Mouse (Mus musculus): ENCODE results near the gene Ppp1r1c. TPM values are rescaled to one million over a fixed set of nuclear protein-coding genes. Genes with fewer than 3 reads are reported as not detected.
"Not testable (repeated sequence)": the region's sequence is repeated elsewhere in the genome, so short reads cannot be mapped to it uniquely, and the experiment has no call there.

The Ppp1r1c gene
- total RNA-seq, 2 experiments from 2014 or later, result 0.37 TPM; not detected in 1

DNA sequence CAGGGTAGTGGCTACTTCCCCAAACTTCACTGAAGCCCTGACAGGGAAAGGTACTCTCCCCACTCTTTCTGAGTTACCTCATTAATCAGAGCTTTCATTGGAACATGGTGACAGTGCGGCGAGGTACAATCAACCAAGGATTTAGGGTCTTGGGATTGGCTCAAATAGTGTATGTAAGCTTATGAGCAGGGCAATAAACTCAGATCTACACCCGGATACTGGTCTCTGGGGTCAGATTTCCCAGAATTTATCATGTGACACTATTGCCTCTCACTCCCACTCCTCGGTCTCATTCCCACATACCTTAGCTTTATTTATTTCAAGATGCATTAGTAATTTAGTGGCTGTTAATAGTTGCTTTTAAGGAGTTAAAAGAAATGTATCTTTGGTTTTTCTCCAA is 118.3 kb downstream of the Ppp1r1c start:
- DNase-seq (ENCODE audit: low spot score in 2 of 2), result no peak
- Histone ChIP-seq H3K4me3 (no peak overlapping the region), H3K27ac (no peak overlapping the region)
- no peak for TF ChIP-seq CTCF (conservative IDR thresholded peaks at IDR 0.05)

DNA sequence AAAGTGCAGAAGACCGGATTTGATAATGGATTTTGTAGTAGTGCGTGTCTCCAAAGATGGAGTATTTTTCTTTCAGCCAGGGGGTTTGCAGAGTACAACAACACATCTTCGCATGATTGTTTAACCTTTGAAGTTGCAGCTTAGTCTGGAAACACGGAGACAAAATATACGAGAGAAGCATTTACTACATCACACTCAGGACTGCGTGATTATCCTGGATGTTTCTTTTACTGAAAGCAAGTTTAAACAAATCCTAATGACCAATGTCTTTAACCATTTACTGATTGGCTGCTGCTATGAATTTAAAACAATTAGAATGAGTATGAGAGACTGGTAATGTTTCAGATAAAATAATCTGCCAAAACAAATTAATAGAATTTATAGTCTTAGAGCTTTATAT is 131.5 kb downstream of the Ppp1r1c start:
- TF ChIP-seq CTCF (conservative IDR thresholded peaks at IDR 0.05), result no peak
- Histone ChIP-seq H3K4me3 (no peak overlapping the region), H3K27ac (no peak overlapping the region)
- no peak for DNase-seq (ENCODE audit: low spot score in 2 of 2)

DNA sequence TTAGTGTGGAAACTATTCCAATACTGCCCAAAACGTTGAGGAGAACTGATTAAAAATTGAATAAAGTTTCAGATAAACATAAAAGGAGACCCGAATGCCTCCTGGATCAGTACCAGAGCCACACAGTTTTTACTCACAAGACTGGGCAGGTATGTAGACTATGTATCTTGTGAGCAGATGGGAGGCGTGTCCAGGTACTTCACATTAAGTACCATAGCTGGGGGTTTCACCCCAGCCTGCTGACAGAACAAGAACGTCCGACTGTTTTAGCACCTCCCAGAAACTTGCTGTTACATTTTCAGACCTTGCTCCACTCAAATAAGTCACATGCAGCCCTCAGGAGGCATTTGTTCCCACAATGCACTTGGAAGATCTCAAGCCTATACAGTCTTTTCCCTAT is 131.9 kb downstream of the Ppp1r1c start:
- no peak for TF ChIP-seq CTCF (conservative IDR thresholded peaks at IDR 0.05)
- no peak for DNase-seq (ENCODE audit: low spot score in 2 of 2)
- Histone ChIP-seq H3K4me3 (no peak overlapping the region), H3K27ac (no peak overlapping the region)

DNA sequence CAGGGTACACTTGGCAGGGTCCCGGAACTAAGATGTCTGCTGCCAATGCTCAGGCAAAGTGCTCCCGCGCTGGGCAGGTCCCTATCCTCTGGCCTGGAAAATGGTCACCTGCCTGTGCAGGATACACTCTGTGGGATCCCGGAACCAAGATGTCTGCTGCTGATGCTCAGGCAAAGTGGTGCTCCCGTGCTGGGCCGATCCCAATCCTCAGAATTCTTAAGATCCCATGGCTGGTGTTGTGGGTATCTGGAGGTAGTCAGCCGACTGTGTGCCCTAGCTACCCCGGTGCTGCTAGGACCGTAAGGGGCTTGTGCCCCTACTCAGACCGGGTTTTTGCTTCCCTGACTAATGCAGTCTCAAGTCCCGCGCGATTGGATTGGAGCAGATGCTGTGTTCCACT is 139.8 kb downstream of the Ppp1r1c start:
- H3K4me3 ChIP-seq; DNase-seq (ENCODE audit: low spot score in 2 of 2); H3K27ac ChIP-seq: not testable (repeated sequence)

DNA sequence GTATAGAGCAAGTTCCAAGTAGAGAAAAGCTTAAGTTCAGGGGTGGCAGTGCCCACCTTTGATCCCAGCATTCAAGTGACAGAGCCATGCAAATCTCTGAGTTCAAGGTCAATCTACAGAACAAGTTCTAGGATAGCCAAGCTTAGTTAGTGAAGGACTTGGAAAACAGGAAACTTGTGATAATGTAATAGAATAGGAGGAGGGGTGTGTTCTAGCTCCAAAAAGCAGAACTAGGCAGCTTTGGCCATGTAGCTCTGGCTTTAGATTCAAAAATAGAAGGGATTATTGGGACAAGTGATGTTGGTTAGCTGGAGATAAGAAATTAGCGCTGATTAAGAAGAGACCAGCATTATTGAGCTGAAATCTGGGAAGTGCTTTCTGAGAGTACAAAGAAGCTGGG is 149.3 kb downstream of the Ppp1r1c start:
- TF ChIP-seq CTCF (conservative IDR thresholded peaks at IDR 0.05), result no peak
- Histone ChIP-seq H3K27ac (no peak overlapping the region), H3K4me3 (no peak overlapping the region)
- no peak for DNase-seq (ENCODE audit: low spot score in 2 of 2)

DNA sequence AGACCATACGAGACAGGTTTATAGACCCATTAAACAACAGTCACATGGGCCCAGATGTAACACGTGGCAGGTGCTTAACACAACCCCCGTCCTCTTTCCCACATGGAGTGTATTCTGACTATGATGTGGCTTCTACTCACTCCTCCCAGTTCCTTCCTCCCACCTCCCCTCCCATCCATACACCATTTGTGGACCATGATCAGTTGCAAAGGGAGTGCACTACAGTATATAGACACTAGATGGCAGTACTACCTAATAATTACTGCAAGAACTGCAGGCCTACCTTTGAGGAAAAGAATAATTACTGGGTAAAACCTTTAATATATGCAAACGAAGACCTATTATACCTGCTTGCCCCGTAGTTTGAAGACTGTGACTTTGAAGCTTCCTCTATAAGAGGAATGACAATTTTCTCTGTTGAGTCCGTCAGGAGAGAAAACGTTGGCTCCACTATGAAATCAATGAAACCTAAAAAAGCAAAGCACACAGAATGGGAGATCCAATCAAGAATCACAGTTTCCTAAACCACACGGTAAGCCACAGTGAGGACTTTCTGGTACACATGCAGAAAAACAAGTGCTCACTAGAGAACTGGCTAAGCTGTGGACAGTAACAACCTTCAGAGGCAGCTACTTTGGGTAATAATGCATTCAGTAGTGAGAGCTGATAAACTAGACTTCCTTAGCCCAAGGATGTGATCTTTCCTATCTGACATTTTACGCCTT is 157.9 kb downstream of the Ppp1r1c start:
- no peak overlapping the region for H3K27ac ChIP-seq
- peak; percentile 95 for TF ChIP-seq CTCF (conservative IDR thresholded peaks at IDR 0.05)
- DNase-seq (ENCODE audit: low spot score in 2 of 2), result peak; percentile 51 to 72
- H3K4me3 ChIP-seq, result no peak overlapping the region

Other genes starting within 250 kb of the Ppp1r1c start
- gene Itprid2, start 72.4 kb upstream of the Ppp1r1c start, total RNA-seq (2021), result 10 to 100 TPM; 41.4 to 44.0 TPM

All from layer of hippocampus, adult 2 months (tissue).